Comparison of ENCODE assay signal across 6 mouse cellular contexts in genomic region chr1:79664911-79665310, GRCm38 (mm10).
"Had no signal": no experiment of that assay in that cellular context is flagged by ENCODE, and none has a peak within 500 bp of the region (broad histone marks: within the 10 kb centered on the region; RNA-seq: fewer than 3 reads in every experiment).

No protein-coding gene starts in this region.

- ATAC-seq: midbrain, embryonic 13.5 days had no signal

- DNase-seq: kidney, postnatal 4 days; lung, embryonic 14.5 days; right cerebral cortex, postnatal 14 days; thymus, adult 2 months; thymus, postnatal 25 days had no signal
